Mouse (Mus musculus): ENCODE results near the gene Crybg2.

Crybg2 gene

GRCm38 (mm10) chr4:134060135-134060865, at the start of gene Crybg2:
TSS of gene Crybg2 (plus strand) at chr4:134060815.
- DNase-seq, result no peak

GRCm38 (mm10) chr4:134011450-134012414, 48.9 kb upstream of the Crybg2 start:
- no peak for DNase-seq

GRCm38 (mm10) chr4:134012858-134013528, 47.6 kb upstream of the Crybg2 start:
- DNase-seq, result no peak

- DNase-seq, result no peak
Measured at GRCm38 (mm10) chr4:134016208-134016607, 44.4 kb upstream of the Crybg2 start.

GRCm38 (mm10) chr4:134016767-134017166, 43.8 kb upstream of the Crybg2 start:
- no peak for DNase-seq

GRCm38 (mm10) chr4:134017201-134017865, 43.3 kb upstream of the Crybg2 start:
- DNase-seq, result no peak

- DNase-seq, result no peak
Measured at GRCm38 (mm10) chr4:134018038-134018778, 42.4 kb upstream of the Crybg2 start.

GRCm38 (mm10) chr4:134018779-134019145, 41.9 kb upstream of the Crybg2 start, which contains the start of gene Lin28a:
TSS of gene Lin28a (minus strand) at chr4:134018841.
- no peak for DNase-seq

- no peak for DNase-seq
Measured at GRCm38 (mm10) chr4:134019210-134019609, 41.4 kb upstream of the Crybg2 start.

- peak; percentile 67 for DNase-seq
Measured at GRCm38 (mm10) chr4:134019641-134020351, 40.8 kb upstream of the Crybg2 start.

- DNase-seq, result no peak
Measured at GRCm38 (mm10) chr4:134020621-134021020, 40.0 kb upstream of the Crybg2 start.

- no peak for DNase-seq
Measured at GRCm38 (mm10) chr4:134025802-134026201, 34.8 kb upstream of the Crybg2 start.

- peak; percentile 82 for DNase-seq
Measured at GRCm38 (mm10) chr4:134035953-134036352, 24.7 kb upstream of the Crybg2 start.

GRCm38 (mm10) chr4:134041317-134042123, 19.1 kb upstream of the Crybg2 start:
- DNase-seq, result no peak

GRCm38 (mm10) chr4:134043041-134043440, 17.6 kb upstream of the Crybg2 start:
- no peak for DNase-seq

GRCm38 (mm10) chr4:134047648-134048047, 13.0 kb upstream of the Crybg2 start:
- DNase-seq, result no peak

GRCm38 (mm10) chr4:134051912-134052311, 8.7 kb upstream of the Crybg2 start:
- DNase-seq, result no peak

- DNase-seq, result peak; percentile 56
Measured at GRCm38 (mm10) chr4:134052560-134052959, 8.1 kb upstream of the Crybg2 start.

GRCm38 (mm10) chr4:134053538-134053937, 7.1 kb upstream of the Crybg2 start, which contains the start of gene Zfp683:
TSS of gene Zfp683 (plus strand) at chr4:134053838.
- no peak for DNase-seq

- DNase-seq, result no peak
Measured at GRCm38 (mm10) chr4:134058166-134058715, 2.4 kb upstream of the Crybg2 start.

Measured in cerebellum, adult 8-10 months (tissue).